ENCODE assay signal across 17 mouse cellular contexts in the genomic region with DNA sequence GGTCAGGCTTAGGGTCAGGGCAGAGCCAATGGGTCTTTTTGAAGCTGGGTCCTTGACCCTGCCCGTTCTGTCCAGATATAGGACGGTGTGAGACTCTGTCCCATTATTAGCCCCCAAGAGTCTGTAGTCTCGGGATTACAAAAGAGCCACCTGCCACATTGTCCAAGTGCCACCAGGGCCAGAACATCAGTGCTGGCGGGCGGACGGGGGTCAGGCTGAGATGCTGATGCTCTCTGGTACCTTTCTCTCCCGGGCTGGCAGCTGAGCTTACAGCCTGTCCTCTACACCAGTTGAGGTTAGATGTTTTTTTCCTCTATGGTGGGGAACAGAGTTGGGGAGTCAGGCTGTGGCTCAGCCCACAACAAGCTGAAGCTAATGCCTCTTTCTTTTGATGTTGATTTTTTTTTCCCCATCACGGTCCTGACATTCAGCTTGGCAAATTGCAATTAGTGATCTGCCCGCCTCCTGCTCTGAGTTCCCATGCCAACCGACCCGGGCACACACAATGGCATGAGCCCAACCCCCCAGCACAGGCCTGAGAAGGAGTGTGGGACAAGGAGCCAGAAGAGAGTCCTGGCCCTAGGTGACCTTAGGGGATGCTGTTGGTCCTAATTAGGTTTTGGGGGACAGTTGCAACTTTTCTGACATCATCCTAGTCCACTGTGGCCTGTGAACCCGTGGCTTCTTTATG. TPM values are rescaled to one million over a fixed set of nuclear protein-coding genes. Genes with fewer than 3 reads are reported as not detected.
DNase-seq lines count a peak whose midpoint lies in the region; ATAC-seq lines count a peak whose summit lies in the region.
"Had no signal": no experiment of that assay in that cellular context is flagged by ENCODE, and none has a peak within 500 bp of the region (broad histone marks: within the 10 kb centered on the region; RNA-seq: fewer than 3 reads in every experiment).

No protein-coding gene starts in this region.

- no peak overlapping the region for H3K4me3 ChIP-seq in forebrain, embryonic 14.5 days (ENCODE audit: low read depth, low read length)
- H3K4me3 ChIP-seq: embryonic facial prominence, embryonic 13.5 days; gastrocnemius, adult 2 months; heart, embryonic 13.5 days had no signal

- peak overlapping the region; percentile 20; the same call in 1 of the 2 replicates for H3K4me2 ChIP-seq in forebrain, embryonic 14.5 days (ENCODE audit: low read length)
- H3K4me2 ChIP-seq: embryonic facial prominence, embryonic 13.5 days; heart, embryonic 13.5 days; liver, embryonic 11.5 days; lung, embryonic 14.5 days had no signal

- H3K9ac ChIP-seq in forebrain, embryonic 14.5 days (ENCODE audit: low read length): no peak overlapping the region
- H3K9ac ChIP-seq: embryonic facial prominence, embryonic 13.5 days; heart, embryonic 13.5 days; lung, embryonic 14.5 days had no signal

- no peaks in the 10 kb centered on the region for H3K27me3 ChIP-seq in forebrain, embryonic 14.5 days (replicated peaks; ENCODE audit: control insufficient read depth, insufficient read depth, low read length)

- H3K36me3 ChIP-seq in forebrain, embryonic 14.5 days (ENCODE audit: control insufficient read depth, insufficient read depth, low read length): no peaks in the 10 kb centered on the region
- H3K36me3 ChIP-seq: embryonic facial prominence, embryonic 13.5 days; heart, embryonic 13.5 days had no signal

- H3K9me3 ChIP-seq in forebrain, embryonic 14.5 days (replicated peaks; ENCODE audit: control insufficient read depth, low read length): no peaks in the 10 kb centered on the region
- H3K9me3 ChIP-seq: embryonic facial prominence, embryonic 13.5 days; heart, embryonic 13.5 days had no signal

- peaks cover 44% of the 10 kb centered on the region for H3K4me1 ChIP-seq in forebrain, embryonic 14.5 days (ENCODE audit: control insufficient read depth, insufficient read depth, low read length)

- peak; percentile 78 for DNase-seq in retina, postnatal 1 day
- no peak for DNase-seq in retina, embryonic 14.5 days (ENCODE audit: low spot score)
- peak; percentile 63 to 65 for DNase-seq in cerebellum, postnatal 10 days
- DNase-seq in forebrain, embryonic 14.5 days (ENCODE audit: low spot score): peak; percentile 62
- no peak for DNase-seq in layer of hippocampus, postnatal 10 days (ENCODE audit: low spot score in 2 of 2)
- DNase-seq in adipocyte (ENCODE audit: low spot score): no peak
- DNase-seq in left cerebral cortex, adult 11 months (ENCODE audit: low spot score): no peak
- DNase-seq: gastrocnemius, adult 2 months; kidney, adult 9 months; kidney, postnatal 36 days; left cerebral cortex, postnatal 4 days; lung, embryonic 14.5 days; right cerebral cortex, postnatal 4 days; thymus, postnatal 25 days had no signal

- ATAC-seq in forebrain, embryonic 14.5 days: no peak

- WGBS in forebrain, embryonic 14.5 days: 13% methylated on average over 12 of the region's 12 CpGs

- peak overlapping the region; percentile 55; the same call in 1 of the 2 replicates for H3K27ac ChIP-seq in forebrain, embryonic 14.5 days (ENCODE audit: low read depth, low read length)
- H3K27ac ChIP-seq: embryonic facial prominence, embryonic 13.5 days; gastrocnemius, adult 2 months; heart, embryonic 13.5 days had no signal

RNA-seq across cellular contexts. Expression of gene Cacna2d2, which starts 25.2 kb away (rescaled TPM):
- 4.2 and 4.3 TPM in 2 replicates for polyA plus RNA-seq in forebrain, embryonic 14.5 days (2014; fragmentation: Nextera tagmentation; extraction: Ambion mirVana)
- 10 to 100 TPM; 21.4 to 27.2 TPM for total RNA-seq in layer of hippocampus, postnatal 10 days (2021)
- polyA plus RNA-seq: lung, embryonic 14.5 days had no signal

Comparison
In these comparisons a context has a peak if more than half of its experiments do, and no peak if none do; other contexts are left out.
1. DNase-seq: peak in retina, postnatal 1 day (single experiment), cerebellum, postnatal 10 days (2 of 2) and forebrain, embryonic 14.5 days (single experiment); none in retina, embryonic 14.5 days (single experiment), layer of hippocampus, postnatal 10 days (0 of 2), adipocyte (single experiment) and left cerebral cortex, adult 11 months (single experiment).